21 mouse cellular contexts compared by ENCODE assay signal in the genomic region with DNA sequence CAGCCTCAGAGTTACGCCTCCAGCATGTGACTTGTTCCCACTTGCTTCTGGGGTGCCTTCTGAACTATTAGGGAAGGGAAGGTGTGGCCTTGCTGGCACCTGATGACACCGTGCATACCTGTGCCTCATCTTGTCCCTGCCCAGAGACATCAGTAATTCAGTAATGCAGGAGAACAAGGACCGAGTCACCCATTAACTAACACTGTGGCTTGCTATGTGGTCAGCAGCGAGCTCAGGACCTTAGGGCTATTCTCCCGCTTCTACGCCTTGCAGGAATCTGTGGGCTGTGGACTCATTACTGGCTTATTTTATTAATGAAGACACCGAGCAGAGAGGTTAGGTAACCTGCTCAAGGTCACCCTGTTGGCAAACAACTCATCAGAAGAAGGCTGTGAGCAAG. TPM values are rescaled to one million over a fixed set of nuclear protein-coding genes. Genes with fewer than 3 reads are reported as not detected.
DNase-seq lines count a peak whose midpoint lies in the region; ATAC-seq and TF ChIP-seq lines count a peak whose summit lies in the region.
"Had no signal": no experiment of that assay in that cellular context is flagged by ENCODE, and none has a peak within 500 bp of the region (broad histone marks: within the 10 kb centered on the region; RNA-seq: fewer than 3 reads in every experiment).

No protein-coding gene starts in this region.

- no peaks in the 10 kb centered on the region for H3K36me3 ChIP-seq in kidney, adult 2 months (ENCODE audit: control insufficient read depth, insufficient read depth, low read length)
- H3K36me3 ChIP-seq in kidney, embryonic 16.5 days (ENCODE audit: insufficient read depth, low read length) = no peaks in the 10 kb centered on the region
- H3K36me3 ChIP-seq in forebrain, embryonic 10.5 days (replicated peaks) = no peaks in the 10 kb centered on the region
- H3K36me3 ChIP-seq: embryonic facial prominence, embryonic 13.5 days; heart, embryonic 10.5 days; hindbrain, embryonic 12.5 days had no signal

- peaks cover 16% of the 10 kb centered on the region for H3K4me1 ChIP-seq in kidney, adult 2 months (ENCODE audit: control insufficient read depth, insufficient read depth, low read length)
- H3K4me1 ChIP-seq in kidney, embryonic 16.5 days (ENCODE audit: insufficient read depth, low read length) = no peaks in the 10 kb centered on the region
- peaks cover 7% of the 10 kb centered on the region for H3K4me1 ChIP-seq in forebrain, embryonic 10.5 days
- H3K4me1 ChIP-seq: embryonic facial prominence, embryonic 13.5 days; hindbrain, embryonic 12.5 days had no signal

- no peak overlapping the region for H3K4me2 ChIP-seq in kidney, embryonic 16.5 days (replicated peaks; ENCODE audit: low read depth, low read length)
- H3K4me2 ChIP-seq: embryonic facial prominence, embryonic 13.5 days; forebrain, embryonic 13.5 days; hindbrain, embryonic 12.5 days had no signal

- POLR2A ChIA-PET in Patski (lab: Charles Lee) = interaction anchor here (1.4 kb wide), 1 partner anchor 22 kb away, joined by 3 read pairs; no protein-coding TSS in a partner anchor

- H3K27ac ChIP-seq in kidney, adult 2 months (ENCODE audit: insufficient read depth, low read depth, low read length) = peak overlapping the region; percentile 12; the same call in 1 of the 2 replicates
- H3K27ac ChIP-seq in kidney, embryonic 16.5 days (ENCODE audit: low read length) = no peak overlapping the region
- no peak overlapping the region; the same call in 1 of the 2 replicates for H3K27ac ChIP-seq in forebrain, embryonic 10.5 days
- H3K27ac ChIP-seq: embryonic facial prominence, embryonic 13.5 days; forebrain, embryonic 13.5 days; gastrocnemius, adult 2 months; heart, embryonic 10.5 days; hindbrain, embryonic 12.5 days had no signal

- DNase-seq in Patski (ENCODE audit: low read depth, low spot score) = peak; percentile 69
- DNase-seq in kidney, adult 2 months = peak; percentile 81
- peak; percentile 43 to 70 for DNase-seq in kidney, postnatal 25 days
- DNase-seq in forebrain, embryonic 10.5 days (ENCODE audit: extremely low spot score, low spot score) = no peak
- no peak for DNase-seq in frontal cortex, postnatal 25 days (ENCODE audit: low spot score in 2 of 2)
- DNase-seq: adrenal gland, postnatal 10 days; cerebellum, adult 11 months; cerebellum, adult 9-10 months; cerebellum, postnatal 36 days; forebrain, postnatal 0 days; gastrocnemius, adult 2 months; gastrocnemius, postnatal 25 days; heart, adult 18-20 months; heart, postnatal 4 days had no signal

- H3K9me3 ChIP-seq in kidney, embryonic 16.5 days (ENCODE audit: low read length) = no peaks in the 10 kb centered on the region
- H3K9me3 ChIP-seq in forebrain, embryonic 10.5 days = no peaks in the 10 kb centered on the region
- H3K9me3 ChIP-seq: embryonic facial prominence, embryonic 13.5 days; forebrain, embryonic 13.5 days; heart, embryonic 10.5 days; hindbrain, embryonic 12.5 days had no signal

- no peaks in the 10 kb centered on the region for H3K27me3 ChIP-seq in Patski
- no peaks in the 10 kb centered on the region for H3K27me3 ChIP-seq in kidney, adult 2 months (replicated peaks; ENCODE audit: control insufficient read depth, insufficient read depth, low read length)
- no peaks in the 10 kb centered on the region for H3K27me3 ChIP-seq in kidney, embryonic 16.5 days (ENCODE audit: insufficient read depth, low read length)
- no peaks in the 10 kb centered on the region for H3K27me3 ChIP-seq in forebrain, embryonic 10.5 days (ENCODE audit: poor library complexity, severe bottlenecking)
- H3K27me3 ChIP-seq: embryonic facial prominence, embryonic 13.5 days; forebrain, embryonic 13.5 days had no signal

- no peak for TF ChIP-seq POLR2A in kidney, adult 2 months (IDR thresholded peaks at IDR 0.05; ENCODE audit: low read depth, low read length)

- H3K9ac ChIP-seq in kidney, embryonic 16.5 days (replicated peaks; ENCODE audit: low read length) = no peak overlapping the region
- H3K9ac ChIP-seq: embryonic facial prominence, embryonic 13.5 days; forebrain, embryonic 13.5 days; forebrain, postnatal 0 days; hindbrain, embryonic 12.5 days had no signal

- CTCF ChIA-PET in Patski (lab: Charles Lee) = interaction anchor here (3.0 to 4.3 kb wide), 2 partner anchors 9 to 13 kb away, joined by 11 to 28 read pairs; no protein-coding TSS in a partner anchor

- 34% methylated on average over 7 of the region's 7 CpGs for WGBS in kidney, adult 2 months
- WGBS in kidney, embryonic 16.5 days = 63% methylated on average over 7 of the region's 7 CpGs
- WGBS in forebrain, embryonic 10.5 days = 85% methylated on average over 7 of the region's 7 CpGs

- TF ChIP-seq CTCF in Patski (IDR thresholded peaks at IDR 0.05) = no peak
- TF ChIP-seq CTCF in kidney, adult 2 months (conservative IDR thresholded peaks at IDR 0.05; ENCODE audit: insufficient read depth, insufficient read length, low read depth, low read length) = no peak

- ATAC-seq in Patski = peak; percentile 92
- peak; percentile 67; the same call in 1 of the 2 replicates for ATAC-seq in kidney, embryonic 16.5 days (ENCODE audit: low FRiP score, low TSS enrichment)
- ATAC-seq in megakaryocyte-erythroid progenitor cell, adult 5-6 weeks (replicated peaks; ENCODE audit: low FRiP score, low TSS enrichment, poor library complexity, severe bottlenecking) = no peak
- ATAC-seq: forebrain, embryonic 13.5 days; forebrain, postnatal 0 days; hindbrain, embryonic 16.5 days had no signal

- no peak overlapping the region for H3K4me3 ChIP-seq in kidney, adult 2 months (ENCODE audit: insufficient read depth, low read depth, low read length)
- H3K4me3 ChIP-seq in kidney, embryonic 16.5 days (ENCODE audit: low read length) = no peak overlapping the region
- no peak overlapping the region for H3K4me3 ChIP-seq in forebrain, embryonic 10.5 days
- H3K4me3 ChIP-seq: embryonic facial prominence, embryonic 13.5 days; forebrain, embryonic 13.5 days; gastrocnemius, adult 2 months; heart, embryonic 10.5 days; hindbrain, embryonic 12.5 days had no signal

- in situ Hi-C loops in Patski (cut with MboI; ENCODE audit: low pct_unique_long_range_greater_than_20kb) = no loop called here

RNA-seq across cellular contexts. Expression of a gene that starts 21.0 kb away (rescaled TPM):
- 15.3 TPM for polyA plus RNA-seq in Patski (2021)
- polyA plus RNA-seq in kidney, adult 2 months (2012; rRNA removed) = 0.06 and 0.15 TPM in 2 replicates
- 6.0 and 6.2 TPM in 2 replicates for polyA plus RNA-seq in kidney, embryonic 16.5 days (2015; fragmentation: Nextera tagmentation; extraction: Ambion mirVana)
- not detected in 2 replicates for total RNA-seq in megakaryocyte-erythroid progenitor cell, adult 5-6 weeks (2014; fragmentation: Nextera tagmentation)
- total RNA-seq in megakaryocyte-erythroid progenitor cell, adult 5-6 weeks (2017) = not detected in 2 replicates
- 8.6 and 9.5 TPM in 2 replicates for polyA plus RNA-seq in forebrain, embryonic 10.5 days (2016; fragmentation: Nextera tagmentation; extraction: Ambion mirVana)
- total RNA-seq: heart, adult 18-20 months had no signal

Comparison
In these comparisons a context has a peak if more than half of its experiments do, and no peak if none do; other contexts are left out.
1. DNase-seq: peak in Patski (single experiment), kidney, adult 2 months (single experiment) and kidney, postnatal 25 days (2 of 2); none in forebrain, embryonic 10.5 days (single experiment) and frontal cortex, postnatal 25 days (0 of 2).